Mouse (Mus musculus): Measurements from ENCODE around the gene Polr3h.

Polr3h gene

DNA sequence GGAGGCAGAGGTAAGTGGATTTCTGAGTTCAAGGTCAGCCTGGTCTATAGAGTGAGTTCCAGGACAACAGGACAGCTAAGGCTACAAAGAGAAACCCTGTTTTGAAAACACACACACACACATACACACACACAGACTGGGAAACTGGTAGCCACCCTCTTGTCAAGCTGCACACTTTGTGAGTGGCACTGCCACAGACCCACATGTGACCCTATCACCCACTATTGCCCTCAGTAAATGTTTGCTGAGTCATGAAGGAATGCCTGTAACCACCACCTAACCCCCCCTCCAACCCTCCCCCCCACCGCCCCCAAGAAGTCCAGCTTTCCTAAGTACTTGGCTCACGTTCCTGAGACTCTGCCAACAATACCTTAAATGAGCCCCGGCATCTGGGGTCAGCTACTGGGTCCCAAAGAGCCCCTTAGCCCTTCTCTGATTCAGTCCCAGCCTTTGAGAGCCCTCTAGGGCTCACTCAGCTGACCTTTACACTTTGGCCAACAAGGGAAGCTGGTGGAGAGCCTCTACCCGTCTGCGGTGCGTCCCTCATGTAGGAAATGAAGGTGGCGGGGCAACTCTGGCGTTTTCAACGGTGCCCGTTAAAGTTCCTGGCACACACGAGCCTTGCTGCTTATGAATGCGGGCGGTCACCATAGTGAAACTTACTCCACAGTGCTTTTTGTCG is 87.3 kb downstream of the Polr3h start:
- peak; percentile 72 for DNase-seq

Measured in kidney, adult 9 months (tissue).